Mouse (Mus musculus) adrenal gland, postnatal 4 days (tissue): ENCODE results near the gene Stk16. TPM values are rescaled to one million over a fixed set of nuclear protein-coding genes. Genes with fewer than 3 reads are reported as not detected.
"Not testable (repeated sequence)": the region's sequence is repeated elsewhere in the genome, so short reads cannot be mapped to it uniquely, and the experiment has no call there.

Experiments
- DNase-seq, 2 experiments: peaks; one replicate each; pipeline ENCODE4 v3.0.0; 2021 to 2022; ENCODE audit warnings: low spot score in 2 of 2, mixed read lengths in 2 of 2
- total RNA-seq, 2 experiments: library from RNA; stranded (reverse); gene quantifications; 2 replicates each; pipeline ENCODE4 v1.2.3; 2021

The Stk16 gene
- total RNA-seq, 2 experiments from 2014 or later, result 96.8 to 110 TPM

GRCm38 (mm10) chr1:75232489-75232888 lies 21.9 kb downstream of the Stk16 start:
- DNase-seq, result not testable (repeated sequence)

DNA sequence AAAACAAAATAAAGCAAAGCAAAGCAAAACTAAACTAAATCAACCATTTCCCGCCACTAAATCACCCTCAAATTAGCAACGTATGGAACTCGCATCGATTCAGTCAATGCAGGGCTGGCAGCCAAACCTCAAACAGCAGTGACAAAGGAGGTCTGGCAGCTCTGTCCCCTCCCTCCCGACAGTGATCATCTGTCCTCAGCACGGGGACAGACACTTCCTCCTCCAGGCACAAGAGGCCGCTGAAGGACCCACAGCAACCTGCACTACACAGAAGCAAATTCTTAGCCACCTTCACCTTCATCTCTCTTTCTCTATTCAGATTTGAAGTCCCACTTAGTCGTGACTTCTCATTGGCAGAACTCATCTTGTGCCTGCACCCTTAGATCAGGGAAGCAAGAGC lies 24.0 kb downstream of the Stk16 start:
- DNase-seq, result no peak

DNA sequence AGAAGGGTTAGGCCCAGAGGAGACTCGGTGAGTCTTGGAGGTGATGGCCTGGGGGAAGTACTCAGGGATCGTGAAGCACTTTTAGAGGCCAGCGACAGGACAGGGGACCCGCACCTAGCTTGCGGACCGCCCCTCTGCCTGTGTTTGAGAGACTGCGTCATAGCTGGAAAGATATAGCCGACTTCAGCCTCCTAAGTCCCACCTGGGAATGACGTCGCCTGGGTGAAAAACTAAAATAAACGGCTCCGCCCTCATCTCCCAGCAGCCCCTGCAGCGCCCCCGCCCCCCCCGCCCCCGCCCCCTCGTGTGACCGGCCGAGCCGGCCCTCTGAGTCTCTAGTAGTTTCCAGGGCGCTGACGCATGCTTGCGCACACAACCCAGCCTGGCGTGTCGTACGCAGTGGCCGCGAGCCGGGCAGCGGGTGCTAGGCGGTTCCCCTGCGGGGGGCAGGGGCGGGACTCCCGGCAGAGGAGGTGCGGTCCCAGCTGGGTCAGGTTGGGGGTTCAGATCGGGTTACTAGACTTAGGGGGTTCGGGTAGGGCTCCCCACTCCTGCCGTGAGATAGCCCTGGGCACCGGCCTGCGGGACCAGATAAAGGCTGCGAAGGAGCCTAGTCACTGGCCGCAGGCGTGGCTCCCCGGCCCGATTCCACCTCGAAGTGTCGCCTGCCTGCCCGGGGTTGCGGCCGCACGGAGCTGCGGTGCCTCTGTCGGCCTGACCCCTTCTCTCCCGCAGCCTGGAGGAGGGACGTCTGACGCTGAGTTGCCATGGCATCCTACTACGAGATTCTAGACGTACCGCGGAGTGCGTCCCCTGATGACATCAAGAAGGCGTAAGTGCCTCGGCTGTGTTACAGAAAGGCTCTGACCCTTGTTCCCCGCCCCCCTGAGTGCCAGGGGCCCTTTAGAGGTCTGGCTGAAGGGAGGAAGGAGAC lies 25.7 kb downstream of the Stk16 start, which contains the start of gene Dnajb2:
Gene Dnajb2, plus strand, starts transcription at position 290 of the 934 bp plus-strand sequence.
- DNase-seq, result peak; percentile 61 to 77

DNA sequence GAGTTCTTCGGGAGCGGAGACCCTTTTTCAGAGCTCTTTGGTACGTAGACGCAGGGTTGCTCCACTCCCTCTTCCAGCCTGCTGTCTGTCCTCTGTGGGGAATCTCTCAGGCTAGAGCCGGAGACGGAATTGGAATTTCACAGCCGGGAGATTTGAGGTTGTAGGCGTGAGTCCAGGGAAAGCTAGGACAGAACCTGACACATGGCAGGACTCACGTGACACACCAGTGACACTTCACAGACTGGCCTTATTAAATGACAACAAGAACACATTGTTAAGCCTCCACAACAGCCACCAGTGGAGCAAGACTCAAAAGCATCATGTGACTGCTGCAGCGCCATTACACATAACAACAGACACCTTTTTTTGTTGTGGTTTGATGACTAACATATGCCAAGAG lies 29.0 kb downstream of the Stk16 start:
- no peak for DNase-seq

DNA sequence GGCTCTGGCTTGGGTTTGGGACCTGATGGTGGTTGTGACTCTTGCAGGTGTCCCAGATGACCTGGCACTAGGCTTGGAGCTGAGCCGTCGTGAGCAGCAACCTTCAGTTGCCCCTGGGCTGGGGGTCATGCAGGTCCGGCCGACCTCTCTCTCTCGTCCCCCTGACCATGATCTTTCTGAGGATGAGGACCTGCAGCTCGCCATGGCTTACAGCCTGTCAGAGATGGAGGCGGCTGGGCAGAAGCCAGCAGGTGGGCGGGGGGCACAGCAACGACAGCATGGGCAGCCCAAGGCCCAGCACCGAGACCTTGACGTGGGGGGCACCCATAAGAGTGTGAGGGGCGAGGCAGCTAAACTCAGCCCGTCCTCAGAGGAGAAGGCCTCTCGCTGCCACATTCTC lies 32.8 kb downstream of the Stk16 start:
- DNase-seq, result no peak

DNA sequence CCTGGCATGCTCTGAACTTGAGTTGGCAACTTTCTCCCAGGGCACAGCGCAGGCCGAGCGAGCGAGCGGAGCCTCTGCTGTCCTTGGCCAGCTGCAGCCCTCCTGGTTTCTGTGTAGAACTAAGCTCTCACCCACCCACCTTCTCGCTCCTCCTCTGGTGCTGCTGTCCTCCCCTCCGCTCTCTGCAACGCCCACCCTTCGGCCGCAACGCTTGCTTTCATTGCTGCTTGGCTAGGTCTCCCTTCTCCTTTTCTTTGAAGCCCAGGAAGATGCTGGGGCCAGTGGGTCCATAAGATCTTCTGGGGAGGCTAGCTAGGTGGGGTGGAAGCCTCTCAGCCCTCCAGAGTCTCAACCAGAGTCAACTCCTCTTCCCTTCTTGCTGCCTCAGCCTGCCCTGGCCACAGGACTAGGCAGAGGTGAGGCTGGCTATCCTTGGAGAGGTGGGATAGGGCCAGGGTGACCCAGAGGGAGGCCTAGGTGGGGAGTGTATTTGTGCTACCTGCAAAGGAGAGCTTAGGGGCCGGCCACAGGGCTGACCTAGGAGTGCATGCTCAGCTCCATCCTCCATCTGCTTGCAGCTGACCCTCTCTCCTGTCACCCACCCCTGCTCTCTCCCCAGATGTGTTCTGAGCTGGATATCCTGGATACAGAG lies 33.7 kb downstream of the Stk16 start:
- DNase-seq, result no peak

GRCm38 (mm10) chr1:75244836-75245235 lies 34.2 kb downstream of the Stk16 start:
- DNase-seq, result no peak

DNA sequence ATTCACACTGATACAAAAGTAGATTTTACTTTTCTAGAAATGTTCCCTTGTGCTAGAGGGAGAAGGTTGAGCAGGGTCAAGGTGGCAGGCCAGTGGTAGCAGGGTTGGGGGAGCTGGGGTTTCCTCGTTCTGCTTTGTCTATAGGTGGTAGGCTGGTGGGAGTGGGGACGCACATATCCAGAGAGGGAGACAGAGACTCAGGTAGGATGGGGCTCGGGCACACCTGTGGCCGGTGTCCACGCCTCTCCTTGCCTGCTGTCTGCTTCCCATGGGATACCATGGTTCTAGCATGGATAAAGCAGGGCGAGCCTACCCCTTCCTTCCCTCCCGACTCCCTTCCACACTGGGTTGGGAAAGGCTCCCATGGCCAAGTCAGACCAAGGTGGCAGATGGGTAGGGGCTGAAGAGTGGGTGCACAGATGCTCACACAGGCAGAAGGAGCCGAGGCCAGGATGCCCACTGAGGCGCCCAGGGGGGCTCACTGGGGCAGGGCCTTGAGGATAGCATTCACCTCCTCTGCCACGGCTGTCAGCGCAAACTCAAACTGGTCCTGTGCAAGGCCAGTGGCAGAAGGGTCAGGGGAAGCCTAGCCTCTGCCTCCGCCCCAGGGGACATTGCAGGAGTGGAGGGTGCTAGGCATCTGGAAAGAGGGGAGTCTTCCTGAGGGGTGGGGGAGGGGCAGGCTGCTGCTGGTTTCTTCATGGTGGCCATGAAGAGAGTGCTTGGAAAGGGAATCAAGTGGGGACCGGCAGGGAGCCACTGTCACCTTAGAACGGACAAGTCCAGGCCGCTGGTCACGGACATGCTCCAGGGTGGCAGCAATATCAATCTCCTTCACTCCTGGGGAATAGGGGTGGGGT lies 36.7 kb downstream of the Stk16 start:
- no peak for DNase-seq

- DNase-seq, result no peak
Observed at GRCm38 (mm10) chr1:75248041-75248772, 37.6 kb downstream of the Stk16 start.

DNA sequence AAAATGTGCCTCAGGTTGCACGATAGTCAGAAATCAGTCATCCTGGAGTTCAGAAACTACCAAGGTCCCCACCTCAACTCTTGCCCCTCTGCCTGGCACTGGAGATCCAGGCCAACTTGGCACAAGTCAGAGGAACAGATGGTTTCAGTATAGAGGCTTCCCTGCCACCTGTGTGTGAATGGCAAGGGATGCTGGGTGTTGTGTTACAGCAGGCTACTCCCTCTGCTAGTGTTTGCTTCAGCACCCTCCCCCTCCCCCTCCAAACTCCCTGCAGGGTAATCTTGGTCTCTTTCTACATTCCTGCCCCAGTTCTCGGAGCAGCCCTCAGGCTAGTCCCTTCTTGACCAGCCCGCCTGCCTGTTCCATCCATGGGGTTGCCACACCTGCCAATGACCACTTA lies 39.9 kb downstream of the Stk16 start:
- no peak for DNase-seq

GRCm38 (mm10) chr1:75251112-75251970 lies 40.7 kb downstream of the Stk16 start:
- peak in 1 of 2 experiments; percentile 53 for DNase-seq

- no peak for DNase-seq
Observed at GRCm38 (mm10) chr1:75252308-75252707, 41.7 kb downstream of the Stk16 start.

DNA sequence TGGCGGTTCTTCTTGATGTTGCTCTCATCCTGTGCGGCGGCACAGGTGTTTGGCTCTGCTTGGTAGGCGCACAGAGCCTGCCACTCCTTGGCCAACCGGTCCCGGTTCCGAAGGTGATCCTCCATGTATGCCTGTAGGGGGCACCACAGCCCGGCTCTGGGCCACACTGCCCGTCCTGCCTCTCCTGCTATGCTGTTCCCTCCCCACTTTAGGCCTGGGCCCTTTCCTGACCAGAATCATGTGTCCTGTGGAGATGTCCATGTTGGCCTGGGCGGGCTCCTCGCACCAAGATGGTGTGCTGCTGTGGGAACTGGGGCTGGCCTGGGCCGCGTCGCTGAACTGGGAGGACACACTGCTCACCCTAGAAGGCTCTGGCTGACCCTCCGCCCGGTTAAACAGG lies 42.4 kb downstream of the Stk16 start:
- DNase-seq, result no peak

GRCm38 (mm10) chr1:75253849-75254624 lies 43.4 kb downstream of the Stk16 start:
- DNase-seq, result peak in 1 of 2 experiments; percentile 59

- DNase-seq, result no peak
Observed at GRCm38 (mm10) chr1:75254625-75255013, 44.0 kb downstream of the Stk16 start.

DNA sequence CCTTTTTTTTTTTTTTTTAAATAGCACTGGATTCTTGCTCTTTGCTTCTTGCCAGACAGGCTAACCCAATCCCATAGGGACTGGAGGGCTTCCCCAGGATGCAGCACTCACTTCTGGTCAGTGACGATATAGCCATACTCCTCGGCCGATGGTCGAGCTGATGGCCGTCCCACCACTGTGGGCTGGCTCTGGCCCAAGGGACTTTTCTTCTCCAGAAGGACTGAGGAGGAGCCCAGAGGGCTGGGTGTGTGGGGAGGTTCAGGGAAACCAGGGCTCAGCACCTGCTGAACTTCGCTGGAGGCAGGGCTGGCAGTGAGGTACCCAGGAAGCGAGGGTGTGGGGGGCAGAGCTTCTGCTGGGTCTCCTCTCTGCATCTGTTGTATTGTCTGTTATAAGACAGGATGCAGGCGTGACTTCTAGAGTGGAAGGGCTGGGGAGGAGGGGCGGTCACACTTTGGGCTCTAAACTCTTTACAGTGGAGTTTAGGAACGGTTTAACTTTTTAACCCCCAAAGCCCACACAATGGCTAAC lies 44.9 kb downstream of the Stk16 start:
- DNase-seq, result no peak

GRCm38 (mm10) chr1:75261278-75261677 lies 50.6 kb downstream of the Stk16 start:
- no peak for DNase-seq
